Mouse (Mus musculus): ENCODE data around the gene Ubl3. TPM values are rescaled to one million over a fixed set of nuclear protein-coding genes. Genes with fewer than 3 reads are reported as not detected.

Gene Ubl3
- 81.3 and 87.0 TPM in 2 replicates for polyA plus RNA-seq (2012; rRNA removed)

DNA sequence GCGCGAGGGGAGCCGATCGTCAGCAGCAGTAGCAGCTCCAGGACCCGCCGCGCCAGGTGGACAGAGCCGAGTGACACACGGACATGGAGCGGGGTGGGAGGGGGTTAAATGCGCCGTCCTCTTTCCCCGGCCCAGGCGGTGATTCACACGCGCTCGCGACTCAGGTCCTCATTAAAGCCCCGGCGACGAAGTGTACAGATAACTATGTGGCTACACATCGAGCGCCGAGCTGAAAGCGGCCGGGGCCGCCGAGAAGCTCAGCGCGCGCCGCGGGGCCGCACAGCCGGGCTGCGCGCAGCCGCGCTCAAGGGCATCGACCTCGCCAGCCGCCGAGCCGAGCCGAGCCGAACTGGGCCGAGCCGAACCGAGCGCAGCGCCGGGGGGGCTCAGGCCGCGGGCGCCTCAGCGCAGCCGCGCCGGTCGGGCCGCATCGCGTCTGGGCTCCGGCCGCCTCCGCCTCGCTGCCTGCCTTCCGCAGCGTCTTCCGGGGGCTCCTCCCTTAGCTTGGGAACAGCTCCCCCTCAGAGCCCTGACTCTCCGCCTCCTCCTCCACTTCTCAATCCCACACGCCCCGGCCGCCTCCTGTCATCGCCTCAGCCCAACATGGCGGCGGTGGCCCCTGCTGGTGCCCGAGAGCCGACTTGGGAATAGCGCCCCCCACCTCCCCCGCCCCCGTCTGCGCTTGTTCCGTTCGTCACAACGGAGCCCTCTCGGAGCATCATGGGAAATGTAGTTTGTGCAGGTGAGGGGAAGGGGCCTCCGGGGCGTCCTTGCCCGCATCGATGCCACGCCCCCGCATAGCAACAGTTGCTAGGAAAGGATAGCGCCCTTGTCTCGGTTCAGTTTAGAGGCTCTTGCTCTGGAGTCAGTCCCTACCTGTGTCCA is at the start of gene Ubl3:
TSS of gene Ubl3 (minus strand) at position 603 of the 885 bp plus-strand sequence.

Other genes with a start within 250 kb of the Ubl3 start
- gene Slc7a1, start 152.9 kb downstream of the Ubl3 start, polyA plus RNA-seq (2012; rRNA removed) = 11.7 and 12.5 TPM in 2 replicates